Mouse (Mus musculus): ENCODE measurements at regions not wholly inside any gene's neighbourhood (a gene's known extent, or its start where the extent isn't known, plus 50 kb on each side); places are given as distances from the start of the nearest gene placed in this dataset.

GRCm38 (mm10) chr6:143440237-143440950, 273.4 kb downstream of the Etnk1 start:
- no peak for TF ChIP-seq MYOD1 (IDR thresholded peaks at IDR 0.05; ENCODE audit: control insufficient read depth, insufficient read length, low read depth)
- TF ChIP-seq CTCF (IDR thresholded peaks at IDR 0.05; ENCODE audit: control insufficient read depth, insufficient read depth, insufficient read length) = no peak
- TF ChIP-seq CEBPB (IDR thresholded peaks at IDR 0.05; ENCODE audit: low read depth) = no peak
